Mouse (Mus musculus): ENCODE measurements around the gene Cpeb4.

DNA sequence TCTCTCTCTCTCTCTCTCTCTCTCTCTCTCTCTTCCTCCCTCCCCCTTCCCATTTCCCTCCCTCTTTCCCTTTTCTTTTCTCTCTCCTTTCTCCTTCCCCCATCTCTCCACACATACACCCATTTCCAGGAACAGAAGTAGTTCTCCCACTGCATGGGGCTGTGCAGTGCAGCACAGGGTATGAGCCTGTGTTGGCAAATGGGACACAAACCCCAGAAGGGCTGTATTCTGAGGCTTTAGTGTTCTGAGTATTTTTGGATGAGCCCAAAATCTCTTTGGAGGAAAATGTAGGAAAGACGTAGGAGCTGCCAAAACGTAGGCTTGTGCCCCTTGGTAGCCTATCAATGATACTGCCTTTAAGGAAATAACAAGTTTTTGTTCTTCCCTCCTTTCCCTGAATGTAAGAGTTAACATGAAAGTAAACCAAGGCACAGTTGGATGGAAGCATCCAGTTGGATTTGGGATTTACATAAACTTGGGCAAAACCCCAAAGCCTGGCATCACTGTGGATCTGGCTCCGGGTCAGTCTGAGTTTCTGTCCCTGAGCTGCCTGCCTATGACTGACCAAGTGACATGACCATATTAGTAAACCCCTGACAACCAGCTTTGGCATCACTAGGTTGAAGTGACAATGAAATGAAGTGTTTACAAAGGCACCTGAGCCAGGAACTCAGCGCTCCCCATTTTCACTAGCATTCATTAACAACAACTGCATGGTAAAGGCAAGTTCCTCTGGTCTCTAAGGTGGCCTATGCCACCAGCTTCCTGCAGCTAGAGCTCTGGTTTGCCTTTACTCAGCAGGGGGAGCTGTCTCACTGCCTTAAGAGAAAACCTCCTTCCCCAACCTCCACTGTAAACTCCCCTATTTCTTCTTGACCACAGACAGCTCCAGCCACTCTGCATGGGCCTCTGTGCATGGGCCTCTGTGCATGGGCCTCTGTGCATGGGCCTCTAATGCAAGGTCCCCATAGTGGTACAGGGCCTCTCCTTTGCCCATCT lies 69.9 kb downstream of the Cpeb4 start:
- no peak for TF ChIP-seq POLR2A (IDR thresholded peaks at IDR 0.05; ENCODE audit: control insufficient read depth, low read depth, low read length)
- TF ChIP-seq CTCF (IDR thresholded peaks at IDR 0.05; ENCODE audit: control insufficient read depth, insufficient read depth, insufficient replicate concordance, low read depth, low read length): no peak
